Mouse (Mus musculus): ENCODE measurements at regions not wholly inside any gene's neighbourhood (a gene's known extent, or its start where the extent isn't known, plus 50 kb on each side); places are given as distances from the start of the nearest gene placed in this dataset.

DNA sequence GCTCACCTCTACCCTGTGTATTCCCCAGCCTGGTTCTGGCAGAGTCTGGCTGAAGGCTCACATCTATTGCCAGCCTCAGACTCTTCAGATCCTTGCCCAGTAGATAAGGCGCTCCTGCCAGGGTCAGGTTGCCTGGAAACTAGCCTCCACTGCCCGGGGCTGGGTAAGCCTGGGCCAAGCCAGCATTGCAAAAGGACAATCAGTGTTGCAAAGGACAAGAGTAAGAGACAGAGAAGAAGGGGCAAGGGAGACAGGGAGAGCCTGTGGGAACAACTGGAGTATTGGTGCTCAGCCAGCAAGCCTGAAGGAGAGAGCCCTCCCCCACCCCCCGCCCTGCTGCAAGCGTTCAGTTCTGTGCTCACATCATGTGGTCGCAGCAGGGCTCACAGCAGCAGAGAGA is 94.4 kb upstream of the Atp6ap2 start:
- TF ChIP-seq CTCF (IDR thresholded peaks at IDR 0.05; ENCODE audit: control insufficient read depth, insufficient read depth, low read length) (no peak), POLR2A (IDR thresholded peaks at IDR 0.05; ENCODE audit: borderline replicate concordance, control insufficient read depth, low read depth, low read length) (no peak)

Measured in bone marrow, adult 2 months (tissue).